ENCODE assay signal across 23 mouse cellular contexts in genomic region chr16:93013881-93014280, GRCm38 (mm10).
A peak's percentile ranks its signal among the peaks of the same experiment; 100 is the strongest.
DNase-seq lines count a peak whose midpoint lies in the region; ATAC-seq and TF ChIP-seq lines count a peak whose summit lies in the region.
"Had no signal": no experiment of that assay in that cellular context is flagged by ENCODE, and none has a peak within 500 bp of the region (broad histone marks: within the 10 kb centered on the region; RNA-seq: fewer than 3 reads in every experiment).

No protein-coding gene starts in this region.

- no peak for TF ChIP-seq CTCF in lung, postnatal 0 days (IDR thresholded peaks at IDR 0.05)
- no peak for TF ChIP-seq CTCF in lung, adult 2 months (IDR thresholded peaks at IDR 0.05; ENCODE audit: insufficient read depth, low read length)
- no peak for TF ChIP-seq CTCF in intestine, postnatal 0 days (IDR thresholded peaks at IDR 0.05; ENCODE audit: low read depth)

- intact Hi-C loops in left cerebral cortex, postnatal 25 days (cut with DNase I) = no loop called here

- WGBS in intestine, embryonic 15.5 days = 40% methylated on average over 8 of the region's 8 CpGs
- WGBS in intestine, embryonic 16.5 days = 47% methylated on average over 8 of the region's 8 CpGs
- 40% methylated on average over 8 of the region's 8 CpGs for WGBS in lung, postnatal 0 days
- 53% methylated on average over 8 of the region's 8 CpGs for WGBS in lung, adult 2 months
- WGBS in intestine, postnatal 0 days = 33% methylated on average over 8 of the region's 8 CpGs

- no peaks in the 10 kb centered on the region for H3K4me1 ChIP-seq in intestine, embryonic 15.5 days (replicated peaks)
- H3K4me1 ChIP-seq in intestine, embryonic 16.5 days (ENCODE audit: control insufficient read depth, insufficient read depth, low read length) = no peaks in the 10 kb centered on the region
- H3K4me1 ChIP-seq in lung, postnatal 0 days (ENCODE audit: insufficient read depth, low read depth, low read length) = no peaks in the 10 kb centered on the region
- H3K4me1 ChIP-seq in lung, adult 2 months (ENCODE audit: control insufficient read depth, insufficient read depth, low read length) = no peaks in the 10 kb centered on the region
- no peaks in the 10 kb centered on the region for H3K4me1 ChIP-seq in intestine, postnatal 0 days (replicated peaks; ENCODE audit: control insufficient read depth, insufficient read depth, low read length)
- H3K4me1 ChIP-seq: heart, embryonic 10.5 days; heart, embryonic 13.5 days had no signal

- H3K9me3 ChIP-seq in intestine, embryonic 15.5 days = no peaks in the 10 kb centered on the region
- H3K9me3 ChIP-seq in intestine, embryonic 16.5 days (ENCODE audit: control insufficient read depth, low read length) = no peaks in the 10 kb centered on the region
- H3K9me3 ChIP-seq in lung, postnatal 0 days (ENCODE audit: low read length) = no peaks in the 10 kb centered on the region
- H3K9me3 ChIP-seq in intestine, postnatal 0 days (ENCODE audit: control insufficient read depth) = no peaks in the 10 kb centered on the region
- H3K9me3 ChIP-seq: heart, embryonic 10.5 days; heart, embryonic 13.5 days had no signal

- peak; percentile 68 for DNase-seq in lung, postnatal 0 days (ENCODE audit: low spot score)
- DNase-seq in lung, adult 2 months = no peak
- no peak for DNase-seq in left cerebral cortex, postnatal 25 days (ENCODE audit: low spot score in 2 of 2)
- no peak for DNase-seq in urinary bladder, adult 18-20 months (ENCODE audit: low spot score in 2 of 2)
- DNase-seq: adrenal gland, adult 8-10 months; adrenal gland, postnatal 25 days; cerebellum, adult 11-12 months; cerebellum, adult 9-10 months; cerebellum, postnatal 14 days; forebrain, postnatal 0 days; gastrocnemius, adult 2 months; gastrocnemius, postnatal 25 days; heart, adult 2 months; heart, postnatal 14 days; heart, postnatal 4 days had no signal

- TF ChIP-seq POLR2A in lung, adult 2 months (IDR thresholded peaks at IDR 0.05; ENCODE audit: borderline replicate concordance, extremely low read depth, low read depth, low read length) = no peak

- no peak overlapping the region for H3K27ac ChIP-seq in intestine, embryonic 15.5 days
- no peak overlapping the region for H3K27ac ChIP-seq in intestine, embryonic 16.5 days (ENCODE audit: low read length)
- no peak overlapping the region for H3K27ac ChIP-seq in lung, postnatal 0 days (ENCODE audit: low read length)
- H3K27ac ChIP-seq in intestine, postnatal 0 days (ENCODE audit: low read depth, low read length) = no peak overlapping the region
- H3K27ac ChIP-seq: gastrocnemius, adult 2 months; heart, adult 2 months; heart, embryonic 10.5 days; heart, embryonic 13.5 days; hindbrain, embryonic 14.5 days had no signal

- peaks cover 3% of the 10 kb centered on the region; the same call in 1 of the 2 replicates for H3K27me3 ChIP-seq in intestine, embryonic 15.5 days (replicated peaks)
- no peaks in the 10 kb centered on the region for H3K27me3 ChIP-seq in intestine, embryonic 16.5 days (replicated peaks; ENCODE audit: control insufficient read depth, insufficient read depth, low read length)
- no peaks in the 10 kb centered on the region for H3K27me3 ChIP-seq in lung, postnatal 0 days (replicated peaks; ENCODE audit: insufficient read depth, low read length)
- H3K27me3 ChIP-seq in intestine, postnatal 0 days (replicated peaks; ENCODE audit: control insufficient read depth, insufficient read depth, low read length) = no peaks in the 10 kb centered on the region

- no peak overlapping the region for H3K9ac ChIP-seq in intestine, embryonic 15.5 days
- no peak overlapping the region for H3K9ac ChIP-seq in intestine, embryonic 16.5 days (ENCODE audit: low read depth, low read length)
- H3K9ac ChIP-seq in lung, postnatal 0 days (replicated peaks; ENCODE audit: low read depth) = no peak overlapping the region
- no peak overlapping the region for H3K9ac ChIP-seq in intestine, postnatal 0 days (ENCODE audit: low read depth, low read length)
- H3K9ac ChIP-seq: forebrain, postnatal 0 days; heart, embryonic 13.5 days; hindbrain, embryonic 14.5 days had no signal

- H3K4me2 ChIP-seq in intestine, embryonic 15.5 days (replicated peaks) = no peak overlapping the region
- no peak overlapping the region for H3K4me2 ChIP-seq in intestine, embryonic 16.5 days (ENCODE audit: low read depth, low read length)
- no peak overlapping the region for H3K4me2 ChIP-seq in lung, postnatal 0 days (replicated peaks; ENCODE audit: low read depth, low read length)
- H3K4me2 ChIP-seq in intestine, postnatal 0 days (replicated peaks; ENCODE audit: low read depth) = no peak overlapping the region
- H3K4me2 ChIP-seq: heart, embryonic 13.5 days; hindbrain, embryonic 14.5 days had no signal

- H3K4me3 ChIP-seq in intestine, embryonic 15.5 days (replicated peaks) = no peak overlapping the region
- no peak overlapping the region for H3K4me3 ChIP-seq in intestine, embryonic 16.5 days (ENCODE audit: low read length)
- H3K4me3 ChIP-seq in lung, postnatal 0 days (ENCODE audit: low read depth, low read length) = no peak overlapping the region
- H3K4me3 ChIP-seq in lung, adult 2 months (replicated peaks; ENCODE audit: extremely low read depth, low read depth, low read length) = no peak overlapping the region
- no peak overlapping the region for H3K4me3 ChIP-seq in intestine, postnatal 0 days (ENCODE audit: low read depth, low read length)
- H3K4me3 ChIP-seq: gastrocnemius, adult 2 months; heart, adult 2 months; heart, embryonic 10.5 days; heart, embryonic 13.5 days had no signal

- H3K36me3 ChIP-seq in intestine, embryonic 15.5 days = no peaks in the 10 kb centered on the region
- H3K36me3 ChIP-seq in intestine, embryonic 16.5 days (ENCODE audit: control insufficient read depth, insufficient read depth, low read length) = no peaks in the 10 kb centered on the region
- H3K36me3 ChIP-seq in lung, postnatal 0 days (ENCODE audit: insufficient read depth, low read length) = no peaks in the 10 kb centered on the region
- H3K36me3 ChIP-seq in intestine, postnatal 0 days (ENCODE audit: control insufficient read depth, insufficient read depth) = no peaks in the 10 kb centered on the region
- H3K36me3 ChIP-seq: heart, embryonic 10.5 days; heart, embryonic 13.5 days had no signal

- ATAC-seq in intestine, embryonic 15.5 days = 0 out of 2 replicates have a peak, but pooled peaks have one; percentile 20
- no peak for ATAC-seq in intestine, embryonic 16.5 days
- peak; percentile 73 for ATAC-seq in lung, postnatal 0 days
- 0 out of 2 replicates have a peak, but pooled peaks have one; percentile 13 for ATAC-seq in intestine, postnatal 0 days
- ATAC-seq: activated CD4-positive, CD25-positive, alpha-beta regulatory T cell, adult 4 months; forebrain, embryonic 14.5 days; forebrain, postnatal 0 days had no signal

- TF ChIP-seq EP300 in lung, postnatal 0 days (IDR thresholded peaks at IDR 0.05) = no peak
